Mouse (Mus musculus) heart, embryonic 13.5 days (tissue): ENCODE measurements around the gene Tpst2. TPM values are rescaled to one million over a fixed set of nuclear protein-coding genes. Genes with fewer than 3 reads are reported as not detected.
"Not testable (repeated sequence)": the region's sequence is repeated elsewhere in the genome, so short reads cannot be mapped to it uniquely, and the experiment has no call there.

Source experiments
- ATAC-seq: fragments of 200-750 bp; cut with Nextera tagmentation; 2 replicates; pipeline ENCODE4 v1.8.0; 2017; ENCODE audit warnings: moderate TSS enrichment; ENCODE audit not compliant: insufficient number of reproducible peaks, low FRiP score, low TSS enrichment; ENCODE audit errors: extremely low read depth
- H3K27ac ChIP-seq: fragments of 300-500 bp; sonication (generic); replicated peaks from 2 replicates; pipeline ENCODE4 v1.5.1; 2015; ENCODE audit warnings: moderate library complexity, mild to moderate bottlenecking, inconsistent platforms
- H3K27me3 ChIP-seq: fragments of 300-500 bp; sonication (generic); replicated peaks from 2 replicates; pipeline ENCODE4 v1.6.1; 2015; ENCODE audit warnings: mild to moderate bottlenecking, inconsistent platforms
- H3K36me3 ChIP-seq: fragments of 300-500 bp; sonication (generic); 2 replicates; pipeline ENCODE4 v1.6.1; 2015; ENCODE audit warnings: mild to moderate bottlenecking, inconsistent platforms
- H3K4me1 ChIP-seq: fragments of 300-500 bp; sonication (generic); 2 replicates; pipeline ENCODE4 v1.6.1; 2015; ENCODE audit warnings: inconsistent platforms
- H3K4me2 ChIP-seq: fragments of 300-500 bp; sonication (generic); 2 replicates; pipeline ENCODE4 v1.6.1; 2015; ENCODE audit warnings: inconsistent platforms, mild to moderate bottlenecking, moderate library complexity
- H3K4me3 ChIP-seq: fragments of 300-500 bp; sonication (generic); 2 replicates; pipeline ENCODE4 v1.5.1; 2015; ENCODE audit warnings: moderate library complexity, mild to moderate bottlenecking, inconsistent platforms
- H3K9ac ChIP-seq: fragments of 300-500 bp; sonication (generic); 2 replicates; pipeline ENCODE4 v1.6.1; 2015; ENCODE audit warnings: inconsistent platforms, mild to moderate bottlenecking, moderate library complexity
- H3K9me3 ChIP-seq: fragments of 300-500 bp; sonication (generic); 2 replicates; pipeline ENCODE4 v1.6.1; 2016; ENCODE audit warnings: inconsistent platforms
- WGBS: fragments of 180-500 bp; shearing (Covaris S2); methylation state at CpG from one replicate; pipeline ENCODE4 v1.1.7; 2015; ENCODE audit warnings: mixed read lengths; 5-methylcytosine and 5-hydroxymethylcytosine counted together
- polyA plus RNA-seq: library from polyadenylated mRNA; unstranded; fragments of >200 nt; fragmentation: Nextera tagmentation; extraction: Ambion mirVana; gene quantifications from 2 replicates; pipeline ENCODE4 v1.2.1, GENCODE M21; 2015

The Tpst2 gene
- polyA plus RNA-seq, 1 experiment from 2014 or later, result 36.8 TPM

GRCm38 (mm10) chr5:112300112-112300511, 23.6 kb downstream of the Tpst2 start:
- no peaks in the 10 kb centered on the region for H3K9me3 ChIP-seq
- H3K27ac ChIP-seq, result no peak overlapping the region
- no peaks in the 10 kb centered on the region for H3K27me3 ChIP-seq
- WGBS, result 69% methylated on average over 2 of the region's 2 CpGs
- no peak overlapping the region for H3K9ac ChIP-seq
- ATAC-seq, result no peak
- peaks cover 55% of the 10 kb centered on the region for H3K4me1 ChIP-seq
- no peak overlapping the region for H3K4me2 ChIP-seq
- no peak overlapping the region for H3K4me3 ChIP-seq
- peaks cover 16% of the 10 kb centered on the region; the same call in 1 of the 2 replicates for H3K36me3 ChIP-seq

- H3K27ac ChIP-seq, result no peak overlapping the region
- WGBS, result 83% methylated on average over 6 of the region's 6 CpGs
- H3K4me2 ChIP-seq, result no peak overlapping the region
Measured at GRCm38 (mm10) chr5:112300721-112301308, 24.3 kb downstream of the Tpst2 start.

GRCm38 (mm10) chr5:112301694-112302093, 25.2 kb downstream of the Tpst2 start:
- ATAC-seq, result no peak
- Histone ChIP-seq H3K9ac (no peak overlapping the region), H3K9me3 (no peaks in the 10 kb centered on the region), H3K4me3 (no peak overlapping the region), H3K27ac (no peak overlapping the region), H3K4me1 (peaks cover 39% of the 10 kb centered on the region), H3K4me2 (no peak overlapping the region), H3K36me3 (peaks cover 29% of the 10 kb centered on the region), H3K27me3 (no peaks in the 10 kb centered on the region)
- WGBS, result 73% methylated on average over 4 of the region's 4 CpGs

More at GRCm38 (mm10) chr5:112300721-112301308, 24.3 kb downstream of the Tpst2 start:
- Histone ChIP-seq H3K27me3 (no peaks in the 10 kb centered on the region), H3K36me3 (peaks cover 23% of the 10 kb centered on the region), H3K9me3 (no peaks in the 10 kb centered on the region), H3K9ac (no peak overlapping the region), H3K4me1 (peaks cover 48% of the 10 kb centered on the region), H3K4me3 (no peak overlapping the region)
- no peak for ATAC-seq

- 74% methylated on average over 5 of the region's 5 CpGs for WGBS
- peaks cover 36% of the 10 kb centered on the region for H3K36me3 ChIP-seq
- no peak for ATAC-seq
- no peak overlapping the region for H3K9ac ChIP-seq
- H3K9me3 ChIP-seq, result no peaks in the 10 kb centered on the region
- no peaks in the 10 kb centered on the region for H3K27me3 ChIP-seq
- peaks cover 33% of the 10 kb centered on the region for H3K4me1 ChIP-seq
- H3K4me2 ChIP-seq, result no peak overlapping the region
- no peak overlapping the region for H3K4me3 ChIP-seq
- H3K27ac ChIP-seq, result no peak overlapping the region
Measured at GRCm38 (mm10) chr5:112302310-112302709, 25.8 kb downstream of the Tpst2 start.

- no peak overlapping the region for H3K4me2 ChIP-seq
- ATAC-seq, result no peak
- H3K4me3 ChIP-seq, result no peak overlapping the region
- H3K4me1 ChIP-seq, result no peaks in the 10 kb centered on the region
- H3K9ac ChIP-seq, result no peak overlapping the region
- H3K36me3 ChIP-seq, result peaks cover 71% of the 10 kb centered on the region
- 91% methylated on average over 5 of the region's 5 CpGs for WGBS
- H3K9me3 ChIP-seq, result no peaks in the 10 kb centered on the region
- H3K27ac ChIP-seq, result no peak overlapping the region
- H3K27me3 ChIP-seq, result no peaks in the 10 kb centered on the region
Measured at GRCm38 (mm10) chr5:112305842-112306241, 29.4 kb downstream of the Tpst2 start.

GRCm38 (mm10) chr5:112313222-112313885, 36.9 kb downstream of the Tpst2 start:
- Histone ChIP-seq H3K9me3 (no peaks in the 10 kb centered on the region), H3K4me1 (peaks cover 16% of the 10 kb centered on the region), H3K36me3 (peaks cover 74% of the 10 kb centered on the region), H3K9ac (no peak overlapping the region), H3K27ac (no peak overlapping the region), H3K4me2 (no peak overlapping the region), H3K27me3 (no peaks in the 10 kb centered on the region), H3K4me3 (no peak overlapping the region)
- 58% methylated on average over 11 of the region's 11 CpGs for WGBS
- ATAC-seq, result no peak

GRCm38 (mm10) chr5:112316468-112316867, 40.0 kb downstream of the Tpst2 start:
- Histone ChIP-seq H3K4me3 (no peak overlapping the region), H3K9me3 (no peaks in the 10 kb centered on the region), H3K4me1 (peaks cover 16% of the 10 kb centered on the region), H3K27ac (peak overlapping the region; percentile 32), H3K36me3 (peaks cover 43% of the 10 kb centered on the region), H3K9ac (no peak overlapping the region), H3K4me2 (no peak overlapping the region), H3K27me3 (no peaks in the 10 kb centered on the region)
- ATAC-seq, result no peak
- 74% methylated on average over 5 of the region's 5 CpGs for WGBS

GRCm38 (mm10) chr5:112317328-112317727, 40.8 kb downstream of the Tpst2 start:
- no peak overlapping the region for H3K4me2 ChIP-seq
- peaks cover 42% of the 10 kb centered on the region for H3K36me3 ChIP-seq
- WGBS, result 32% methylated on average over 5 of the region's 5 CpGs
- peak overlapping the region; percentile 56 for H3K27ac ChIP-seq
- no peaks in the 10 kb centered on the region for H3K9me3 ChIP-seq
- peaks cover 16% of the 10 kb centered on the region for H3K4me1 ChIP-seq
- H3K4me3 ChIP-seq, result no peak overlapping the region
- no peaks in the 10 kb centered on the region for H3K27me3 ChIP-seq
- no peak overlapping the region for H3K9ac ChIP-seq
- ATAC-seq, result no peak

GRCm38 (mm10) chr5:112319343-112319742, 42.9 kb downstream of the Tpst2 start:
- not testable (repeated sequence) for ATAC-seq, H3K9me3 ChIP-seq
- WGBS, result 63% methylated on average over 2 of the region's 2 CpGs

GRCm38 (mm10) chr5:112320379-112320778, 43.9 kb downstream of the Tpst2 start:
- 68% methylated on average over 5 of the region's 5 CpGs for whole genome bisulfite sequencing
- H3K4me3 ChIP-seq, result no peak overlapping the region
- ATAC-seq, result no peak
- H3K9me3 ChIP-seq, result no peaks in the 10 kb centered on the region
- H3K4me2 ChIP-seq, result no peak overlapping the region
- peaks cover 25% of the 10 kb centered on the region for H3K4me1 ChIP-seq
- no peak overlapping the region for H3K9ac ChIP-seq
- H3K27ac ChIP-seq, result no peak overlapping the region
- H3K27me3 ChIP-seq, result no peaks in the 10 kb centered on the region
- H3K36me3 ChIP-seq, result peaks cover 12% of the 10 kb centered on the region

More at GRCm38 (mm10) chr5:112319343-112319742, 42.9 kb downstream of the Tpst2 start:
- H3K27ac ChIP-seq, H3K4me3 ChIP-seq, H3K9ac ChIP-seq, H3K4me2 ChIP-seq, H3K27me3 ChIP-seq: not testable (repeated sequence)
- Histone ChIP-seq H3K4me1 (peaks cover 15% of the 10 kb centered on the region), H3K36me3 (peaks cover 22% of the 10 kb centered on the region)

- WGBS, result 58% methylated on average over 6 of the region's 6 CpGs
Measured at GRCm38 (mm10) chr5:112320936-112321335, 44.4 kb downstream of the Tpst2 start.

GRCm38 (mm10) chr5:112321376-112321775, 44.9 kb downstream of the Tpst2 start:
- no peaks in the 10 kb centered on the region for H3K9me3 ChIP-seq
- H3K9ac ChIP-seq, result no peak overlapping the region
- H3K4me3 ChIP-seq, result no peak overlapping the region
- ATAC-seq, result no peak
- no peak overlapping the region for H3K27ac ChIP-seq
- H3K4me2 ChIP-seq, result no peak overlapping the region
- no peaks in the 10 kb centered on the region for H3K27me3 ChIP-seq
- 64% methylated on average over 4 of the region's 4 CpGs for WGBS
- H3K36me3 ChIP-seq, result peaks cover 2% of the 10 kb centered on the region; the same call in 1 of the 2 replicates
- H3K4me1 ChIP-seq, result peaks cover 28% of the 10 kb centered on the region

More at GRCm38 (mm10) chr5:112320936-112321335, 44.4 kb downstream of the Tpst2 start:
- H3K36me3 ChIP-seq, result peaks cover 6% of the 10 kb centered on the region
- ATAC-seq, result no peak
- no peaks in the 10 kb centered on the region for H3K27me3 ChIP-seq
- H3K9ac ChIP-seq, result no peak overlapping the region
- H3K4me3 ChIP-seq, result no peak overlapping the region
- H3K4me1 ChIP-seq, result peaks cover 29% of the 10 kb centered on the region
- H3K9me3 ChIP-seq, result no peaks in the 10 kb centered on the region
- H3K4me2 ChIP-seq, result no peak overlapping the region
- H3K27ac ChIP-seq, result no peak overlapping the region
